ENCODE assay signal across 7 mouse cellular contexts in the genomic region with DNA sequence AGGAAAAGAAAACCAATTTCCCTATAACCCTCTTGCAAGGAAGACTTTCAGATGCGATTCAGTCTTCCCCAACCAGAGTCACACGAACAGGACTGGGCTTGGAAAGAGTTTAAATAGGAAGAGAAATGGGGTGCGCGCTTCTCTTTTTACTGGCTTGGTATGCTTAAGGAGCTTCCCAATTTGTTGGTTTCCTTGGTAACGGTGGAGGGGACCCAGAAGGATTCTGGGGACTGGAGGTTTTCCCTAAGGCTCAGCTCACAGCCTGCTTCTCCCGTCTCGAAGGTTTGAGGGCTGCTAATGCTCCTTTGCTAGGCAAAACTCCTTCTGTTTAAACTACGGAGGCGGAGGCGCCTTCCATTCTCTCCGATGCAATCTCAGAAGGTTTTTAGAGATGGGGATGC. TPM values are rescaled to one million over a fixed set of nuclear protein-coding genes. Genes with fewer than 3 reads are reported as not detected.
DNase-seq lines count a peak whose midpoint lies in the region; ATAC-seq and TF ChIP-seq lines count a peak whose summit lies in the region.

No protein-coding gene starts in this region.

- DNase-seq in R1 (ENCODE audit: low read depth, low spot score) = peak; percentile 73
- peak; percentile 62 for DNase-seq in embryo, embryonic 11 days
- peak; percentile 75 for DNase-seq in hindbrain, postnatal 0 days (ENCODE audit: low spot score)
- DNase-seq in MN1 (ENCODE audit: low spot score) = no peak
- no peak for DNase-seq in spleen, postnatal 10 days (ENCODE audit: low spot score in 2 of 2)
- DNase-seq in urinary bladder, postnatal 36 days (ENCODE audit: low spot score in 2 of 2) = no peak

- no peak for TF ChIP-seq CTCF in hindbrain, postnatal 0 days (IDR thresholded peaks at IDR 0.05; ENCODE audit: low read depth)

- WGBS in hindbrain, postnatal 0 days = 6% methylated on average over 11 of the region's 11 CpGs
- WGBS in midbrain, embryonic 13.5 days = under 1% methylated on average over 11 of the region's 11 CpGs

- H3K27me3 ChIP-seq in hindbrain, postnatal 0 days (ENCODE audit: insufficient read depth, low read length) = no peaks in the 10 kb centered on the region
- H3K27me3 ChIP-seq in midbrain, embryonic 13.5 days = peaks cover 21% of the 10 kb centered on the region

- peak; percentile 58; the same call in 1 of the 2 replicates for ATAC-seq in hindbrain, postnatal 0 days
- 0 out of 2 replicates have a peak, but pooled peaks have one; percentile 35 for ATAC-seq in midbrain, embryonic 13.5 days

- H3K9me3 ChIP-seq in hindbrain, postnatal 0 days (ENCODE audit: low read length) = no peaks in the 10 kb centered on the region
- no peaks in the 10 kb centered on the region for H3K9me3 ChIP-seq in midbrain, embryonic 13.5 days

- H3K4me1 ChIP-seq in hindbrain, postnatal 0 days (ENCODE audit: insufficient read depth, low read length) = peaks cover 11% of the 10 kb centered on the region; the same call in 1 of the 2 replicates
- H3K4me1 ChIP-seq in midbrain, embryonic 13.5 days (replicated peaks) = peaks cover 33% of the 10 kb centered on the region

- H3K27ac ChIP-seq in hindbrain, postnatal 0 days = peak overlapping the region; percentile 76
- peak overlapping the region; percentile 80 for H3K27ac ChIP-seq in midbrain, embryonic 13.5 days

- H3K4me2 ChIP-seq in hindbrain, postnatal 0 days (ENCODE audit: low read depth, low read length) = peak overlapping the region; percentile 54
- peak overlapping the region; percentile 54 for H3K4me2 ChIP-seq in midbrain, embryonic 13.5 days (replicated peaks)

- peak overlapping the region; percentile 29; the same call in 1 of the 2 replicates for H3K9ac ChIP-seq in hindbrain, postnatal 0 days (replicated peaks; ENCODE audit: low read length)
- H3K9ac ChIP-seq in midbrain, embryonic 13.5 days (replicated peaks) = peak overlapping the region; percentile 51; the same call in 1 of the 2 replicates

- no peaks in the 10 kb centered on the region for H3K36me3 ChIP-seq in hindbrain, postnatal 0 days (ENCODE audit: insufficient read depth, low read length)
- no peaks in the 10 kb centered on the region for H3K36me3 ChIP-seq in midbrain, embryonic 13.5 days

- no peak overlapping the region for H3K4me3 ChIP-seq in hindbrain, postnatal 0 days (ENCODE audit: low read length)
- peak overlapping the region; percentile 29 for H3K4me3 ChIP-seq in midbrain, embryonic 13.5 days (replicated peaks)

RNA-seq across cellular contexts. Expression of gene Klhdc7a, which starts 41.7 kb away (rescaled TPM):
- 1.0 and 1.6 TPM in 2 replicates for total RNA-seq in hindbrain, postnatal 0 days (2014; rRNA removed)
- polyA plus RNA-seq in hindbrain, postnatal 0 days (2015; fragmentation: Nextera tagmentation; extraction: Ambion mirVana) = 0.58 and 0.69 TPM in 2 replicates
- polyA plus RNA-seq in midbrain, embryonic 13.5 days (2015; fragmentation: Nextera tagmentation; extraction: Ambion mirVana) = 0.46 and 0.58 TPM in 2 replicates

Comparison
In these comparisons a context has a peak if more than half of its experiments do, and no peak if none do; other contexts are left out.
1. DNase-seq: peak in R1 (single experiment), embryo, embryonic 11 days (single experiment) and hindbrain, postnatal 0 days (single experiment); none in MN1 (single experiment), spleen, postnatal 10 days (0 of 2) and urinary bladder, postnatal 36 days (0 of 2).